Mouse (Mus musculus): ENCODE data around the gene Lbx2.

GRCm38 (mm10) chr6:83136291-83136880 is 50.2 kb downstream of the Lbx2 start:
- TF ChIP-seq POLR2A (IDR thresholded peaks at IDR 0.05; ENCODE audit: extremely low read depth, insufficient read depth, low read length) (no peak), CTCF (IDR thresholded peaks at IDR 0.05; ENCODE audit: extremely low read depth, insufficient read depth, low read length) (no peak)
